ENCODE assay signal across 9 mouse cellular contexts in the genomic region with DNA sequence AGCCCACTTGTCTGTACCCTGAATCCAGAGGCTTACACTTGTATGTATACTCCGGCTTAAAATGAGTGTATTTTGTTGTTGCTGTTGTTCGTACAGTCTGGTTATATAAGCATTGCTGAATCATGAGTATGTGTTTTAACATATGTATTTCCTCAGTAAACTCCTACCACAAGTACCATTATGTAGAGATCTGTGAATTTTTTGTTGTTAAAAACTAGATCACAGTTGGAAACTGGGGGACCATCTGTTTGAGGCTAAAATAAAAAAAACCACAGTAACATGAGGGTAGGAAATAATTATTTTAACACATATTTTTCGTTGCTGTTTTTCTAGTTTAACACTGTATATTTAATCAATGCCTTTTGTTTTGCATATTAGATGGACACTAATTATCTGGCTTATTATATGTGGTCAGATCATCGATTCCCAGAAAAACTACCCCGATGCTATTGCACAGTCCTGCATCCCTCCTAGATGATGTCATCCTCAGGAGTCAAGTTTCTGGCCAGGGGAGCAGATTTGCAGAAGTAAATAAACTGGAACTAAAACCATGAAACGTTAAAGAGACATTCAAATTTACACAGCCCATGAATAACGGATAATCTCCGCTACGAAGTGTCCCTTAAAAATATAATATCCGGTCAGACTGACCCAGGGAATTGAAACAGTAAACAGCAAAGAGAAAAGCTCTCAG. TPM values are rescaled to one million over a fixed set of nuclear protein-coding genes. Genes with fewer than 3 reads are reported as not detected.
A peak's percentile ranks its signal among the peaks of the same experiment; 100 is the strongest.
DNase-seq lines count a peak whose midpoint lies in the region; ATAC-seq and TF ChIP-seq lines count a peak whose summit lies in the region.
"Had no signal": no experiment of that assay in that cellular context is flagged by ENCODE, and none has a peak within 500 bp of the region (broad histone marks: within the 10 kb centered on the region; RNA-seq: fewer than 3 reads in every experiment).

No protein-coding gene starts in this region.

- no peak overlapping the region for H3K4me3 ChIP-seq in C2C12 (ENCODE audit: insufficient read depth, poor library complexity, severe bottlenecking)
- H3K4me3 ChIP-seq in heart, embryonic 16.5 days (ENCODE audit: low read length), result peak overlapping the region; percentile 32
- H3K4me3 ChIP-seq: erythroblast, embryonic 14.5 days had no signal

- ATAC-seq in cerebellum, adult (ENCODE audit: insufficient number of reproducible peaks, low FRiP score, low TSS enrichment), result peak; percentile 53
- ATAC-seq in heart, embryonic 16.5 days (replicated peaks; ENCODE audit: extremely low read depth, insufficient read depth, low FRiP score), result 0 out of 2 replicates have a peak, but pooled peaks have one; percentile 1

- no peak overlapping the region for H3ac ChIP-seq in C2C12 (ENCODE audit: control insufficient read depth, insufficient read length, low read depth)

- peak overlapping the region; percentile 60 for H3K9ac ChIP-seq in heart, embryonic 16.5 days (ENCODE audit: low read length)

- peaks cover 19% of the 10 kb centered on the region for H3K4me1 ChIP-seq in heart, embryonic 16.5 days (ENCODE audit: control insufficient read depth, insufficient read depth, low read length)

- no peaks in the 10 kb centered on the region for H3K27me3 ChIP-seq in C2C12 (ENCODE audit: control insufficient read depth, insufficient read depth, insufficient read length)
- no peaks in the 10 kb centered on the region for H3K27me3 ChIP-seq in heart, embryonic 16.5 days (ENCODE audit: control insufficient read depth, insufficient read depth, low read length)

- no peak for TF ChIP-seq CTCF in C2C12 (IDR thresholded peaks at IDR 0.05; ENCODE audit: control insufficient read depth, insufficient read depth, insufficient read length)

- H3K27ac ChIP-seq in heart, embryonic 16.5 days (ENCODE audit: low read length), result peak overlapping the region; percentile 79

- WGBS in heart, embryonic 16.5 days, result 42% methylated on average over 10 of the region's 10 CpGs

- no peaks in the 10 kb centered on the region for H3K79me2 ChIP-seq in C2C12 (ENCODE audit: control insufficient read depth, insufficient read depth)

- H3K79me3 ChIP-seq in C2C12 (ENCODE audit: low read depth), result no peaks in the 10 kb centered on the region

- no peaks in the 10 kb centered on the region for H3K36me3 ChIP-seq in C2C12 (ENCODE audit: control insufficient read depth, insufficient read depth)
- H3K36me3 ChIP-seq in heart, embryonic 16.5 days (ENCODE audit: control insufficient read depth, insufficient read depth), result no peaks in the 10 kb centered on the region

- H3K4me2 ChIP-seq in heart, embryonic 16.5 days (ENCODE audit: low read depth, low read length), result peak overlapping the region; percentile 55

- no peaks in the 10 kb centered on the region for H3K9me3 ChIP-seq in heart, embryonic 16.5 days (replicated peaks; ENCODE audit: control insufficient read depth, low read length)

- no peak for DNase-seq in cerebellum, adult 18-20 months
- DNase-seq in lung, postnatal 36 days, result peak; percentile 33
- no peak for DNase-seq in ovary, postnatal 14 days (ENCODE audit: low spot score)
- no peak for DNase-seq in frontal cortex, postnatal 14 days (ENCODE audit: low spot score in 2 of 2)
- no peak for DNase-seq in gastrocnemius, postnatal 10 days

TF ChIP-seq in C2C12, 6 proteins besides CTCF, POLR2A, EP300 and RAD21:
- TF ChIP-seq USF1 (IDR thresholded peaks at IDR 0.05; ENCODE audit: low read depth) (no peak), CEBPB (IDR thresholded peaks at IDR 0.05; ENCODE audit: low read depth) (peak; percentile 13), MYOD1 (IDR thresholded peaks at IDR 0.05; ENCODE audit: control insufficient read depth, insufficient read length, low read depth) (no peak), MYOG (IDR thresholded peaks at IDR 0.05; ENCODE audit: control insufficient read depth, extremely low read depth, insufficient read length) (no peak), FOSL1 (IDR thresholded peaks at IDR 0.05; ENCODE audit: insufficient read depth, low read length, poor library complexity, severe bottlenecking) (no peak), MAX (IDR thresholded peaks at IDR 0.05) (no peak)

RNA-seq across cellular contexts. Expression of gene Cep85l, which starts 18.2 kb away (rescaled TPM):
- 0.32 TPM for polyA plus RNA-seq in C2C12 (2012; fragmentation: generic; extraction: Trizol)
- 4.7 and 5.1 TPM in 2 replicates for polyA plus RNA-seq in heart, embryonic 16.5 days (2015; fragmentation: Nextera tagmentation; extraction: Ambion mirVana)
- total RNA-seq in gastrocnemius, postnatal 10 days (2021), result 10 to 100 TPM; 31.6 to 32.5 TPM
